Mouse (Mus musculus): ENCODE results near the gene Rnf10. TPM values are rescaled to one million over a fixed set of nuclear protein-coding genes. Genes with fewer than 3 reads are reported as not detected.
A peak's percentile ranks its signal among the peaks of the same experiment; 100 is the strongest.

Rnf10 gene
- polyA plus RNA-seq, 1 experiment from 2014 or later = 230 TPM

DNA sequence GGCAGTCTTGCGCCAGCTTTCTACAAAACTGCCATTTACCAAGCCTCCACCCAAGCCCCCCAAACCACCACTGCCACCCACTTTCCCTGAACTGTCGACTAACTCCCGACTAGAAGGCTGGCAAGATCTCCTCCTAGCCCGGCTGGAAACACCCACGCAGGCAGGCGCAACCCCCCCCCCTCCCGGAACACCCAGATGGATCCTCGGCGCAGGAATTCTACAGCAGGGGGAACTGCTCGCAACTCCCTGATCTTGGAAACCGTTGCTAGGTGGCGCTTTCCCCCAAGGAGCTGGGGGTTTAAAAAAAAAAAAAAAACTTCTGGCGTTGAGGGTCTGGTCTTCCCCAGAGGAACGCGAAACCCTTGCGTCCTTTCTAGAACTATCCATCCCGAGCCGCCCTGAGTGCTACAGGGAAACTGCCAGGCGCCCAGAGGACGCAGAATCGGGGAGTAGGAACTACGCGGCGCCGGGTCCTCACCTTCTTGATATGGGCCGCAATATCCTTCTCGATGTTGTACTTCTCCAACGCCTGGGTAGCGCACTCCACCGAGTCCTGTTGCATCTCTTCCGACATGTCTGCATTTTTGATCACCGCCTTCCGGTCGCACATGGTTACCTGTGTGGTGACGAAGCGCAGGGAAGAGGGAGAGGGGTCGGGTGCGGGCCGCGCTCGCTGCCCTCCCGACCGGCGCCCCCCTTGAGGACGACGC lies 27.5 kb upstream of the Rnf10 start:
- H3K9me3 ChIP-seq = no peaks in the 10 kb centered on the region
- peak; percentile 18 for ATAC-seq (ENCODE audit: low FRiP score, low read depth)
- peak overlapping the region; percentile 86 for H3K27ac ChIP-seq
- H3K27me3 ChIP-seq (replicated peaks) = no peaks in the 10 kb centered on the region
- under 1% methylated on average over 46 of the region's 46 CpGs for WGBS
- peak overlapping the region; percentile 89 for H3K9ac ChIP-seq
- H3K4me1 ChIP-seq = peaks cover 22% of the 10 kb centered on the region
- H3K4me2 ChIP-seq (replicated peaks) = peak overlapping the region; percentile 63
- H3K36me3 ChIP-seq = peaks cover 37% of the 10 kb centered on the region
- H3K4me3 ChIP-seq = peak overlapping the region; percentile 94

DNA sequence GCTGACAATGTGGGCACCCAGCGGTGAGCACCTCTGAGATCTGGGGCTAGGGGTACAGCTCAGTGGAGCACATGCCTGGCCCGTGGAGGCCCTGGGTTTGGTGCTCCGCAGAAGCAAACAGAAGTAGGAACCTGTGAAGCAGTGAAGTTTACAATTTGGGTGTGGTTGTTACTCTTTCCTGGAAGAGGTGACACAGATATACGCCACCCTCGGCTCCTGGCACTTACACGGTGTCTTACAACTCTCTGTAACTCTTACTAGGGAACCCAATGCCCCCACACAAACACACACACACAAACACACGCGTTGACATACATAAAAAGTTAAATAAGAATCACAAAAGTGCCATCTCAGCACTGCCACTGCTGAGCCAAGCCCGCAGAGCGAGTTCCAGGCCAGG lies 23.6 kb upstream of the Rnf10 start:
- Histone ChIP-seq H3K4me3 (no peak overlapping the region), H3K27ac (no peak overlapping the region), H3K27me3 (replicated peaks) (no peaks in the 10 kb centered on the region), H3K4me2 (replicated peaks) (no peak overlapping the region), H3K9me3 (no peaks in the 10 kb centered on the region), H3K4me1 (peaks cover 18% of the 10 kb centered on the region), H3K36me3 (peaks cover 62% of the 10 kb centered on the region), H3K9ac (no peak overlapping the region)
- no peak for ATAC-seq (ENCODE audit: low FRiP score, low read depth)
- WGBS = 86% methylated on average over 10 of the region's 10 CpGs

DNA sequence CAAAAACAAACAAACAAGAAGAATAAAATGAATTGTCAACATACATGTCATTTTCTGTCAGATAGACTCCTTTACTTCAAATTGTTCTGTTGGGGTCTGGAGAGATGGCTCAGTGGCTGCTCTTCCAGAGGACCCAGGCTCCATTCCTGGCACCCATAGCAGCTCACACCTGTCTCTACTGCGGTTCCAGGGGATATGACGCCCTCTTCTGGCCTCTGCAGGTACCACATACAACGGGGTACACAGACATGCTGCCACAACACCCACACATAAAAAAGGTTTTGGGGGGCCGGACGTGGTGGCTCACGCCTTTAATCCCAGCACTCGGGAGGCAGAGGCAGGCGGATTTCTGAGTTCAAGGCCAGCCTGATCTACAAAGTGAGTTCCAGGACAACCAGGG lies 21.5 kb upstream of the Rnf10 start:
- WGBS = 88% methylated on average over 8 of the region's 8 CpGs
- H3K9me3 ChIP-seq = no peaks in the 10 kb centered on the region
- ATAC-seq (ENCODE audit: low FRiP score, low read depth) = no peak
- peaks cover 12% of the 10 kb centered on the region for H3K4me1 ChIP-seq
- H3K36me3 ChIP-seq = peaks cover 79% of the 10 kb centered on the region
- no peak overlapping the region for H3K27ac ChIP-seq
- no peak overlapping the region for H3K4me2 ChIP-seq (replicated peaks)
- no peaks in the 10 kb centered on the region for H3K27me3 ChIP-seq (replicated peaks)
- no peak overlapping the region for H3K4me3 ChIP-seq
- no peak overlapping the region for H3K9ac ChIP-seq

DNA sequence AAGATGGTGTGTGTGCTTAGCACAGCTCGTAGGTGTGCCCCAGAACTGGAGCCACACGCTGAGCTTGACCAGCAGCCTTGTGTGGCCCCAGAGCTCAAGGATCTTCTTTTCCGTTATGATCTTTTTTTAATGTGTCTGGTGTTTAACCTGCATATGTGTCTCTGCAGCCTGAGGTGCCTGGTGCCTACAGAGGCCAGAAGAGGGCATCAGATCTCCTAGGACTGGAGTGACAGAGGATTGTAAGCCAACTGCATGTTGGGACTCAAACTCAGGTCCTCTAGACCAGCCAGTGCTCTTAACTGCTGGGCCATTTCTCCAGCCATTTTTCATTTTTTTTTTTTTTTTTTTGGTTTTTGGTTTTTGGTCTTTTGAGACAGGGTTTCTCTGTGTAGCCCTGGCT lies 12.0 kb upstream of the Rnf10 start:
- ATAC-seq (ENCODE audit: low FRiP score, low read depth) = no peak
- no peak overlapping the region for H3K27ac ChIP-seq
- H3K36me3 ChIP-seq = peaks cover 52% of the 10 kb centered on the region
- WGBS = 95% methylated on average over 3 of the region's 3 CpGs
- H3K4me1 ChIP-seq = peaks cover 7% of the 10 kb centered on the region
- no peak overlapping the region for H3K4me3 ChIP-seq
- H3K9me3 ChIP-seq = no peaks in the 10 kb centered on the region
- no peaks in the 10 kb centered on the region for H3K27me3 ChIP-seq (replicated peaks)
- H3K9ac ChIP-seq = no peak overlapping the region
- no peak overlapping the region for H3K4me2 ChIP-seq (replicated peaks)

DNA sequence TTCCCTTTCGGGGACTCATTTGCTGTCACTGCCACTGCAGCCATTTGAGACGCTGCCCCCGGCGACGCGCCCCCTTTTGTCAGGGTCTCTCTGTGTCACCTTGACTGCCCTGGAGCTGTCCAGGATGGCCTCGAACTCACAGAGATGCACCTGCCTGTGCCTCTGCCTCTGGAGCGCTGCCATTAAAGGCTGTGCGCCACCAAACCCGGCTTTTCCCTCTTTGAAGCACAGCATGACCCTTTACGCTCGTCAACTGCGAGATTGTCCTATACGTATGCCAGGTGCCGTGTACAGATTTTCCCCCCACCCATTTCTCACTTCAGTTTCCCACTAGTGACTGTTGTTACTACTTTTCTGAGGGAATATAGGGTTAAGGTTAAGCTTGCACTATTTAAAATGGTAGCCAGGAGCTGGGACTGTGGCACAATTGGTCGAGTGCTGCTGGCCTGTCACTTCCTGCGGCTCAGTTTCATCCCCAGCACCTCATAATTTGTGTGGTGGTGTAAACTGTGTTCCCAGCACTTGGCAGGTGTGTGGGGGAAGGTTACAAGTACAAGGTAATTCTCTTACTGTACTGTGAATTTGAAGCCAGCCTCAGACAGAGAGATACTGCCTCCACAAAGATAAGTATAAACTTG lies 7.5 kb upstream of the Rnf10 start:
- ATAC-seq (ENCODE audit: low FRiP score, low read depth) = peak; percentile 48; the same call in 1 of the 2 replicates
- 9% methylated on average over 17 of the region's 17 CpGs for WGBS
- Histone ChIP-seq H3K27ac (0 out of 2 replicates have a peak overlapping the region, but pooled peaks have one; percentile 1), H3K27me3 (replicated peaks) (no peaks in the 10 kb centered on the region), H3K4me3 (peak overlapping the region; percentile 82), H3K36me3 (peaks cover 20% of the 10 kb centered on the region), H3K4me1 (peaks cover 7% of the 10 kb centered on the region), H3K4me2 (replicated peaks) (peak overlapping the region; percentile 89), H3K9me3 (no peaks in the 10 kb centered on the region), H3K9ac (peak overlapping the region; percentile 70)

DNA sequence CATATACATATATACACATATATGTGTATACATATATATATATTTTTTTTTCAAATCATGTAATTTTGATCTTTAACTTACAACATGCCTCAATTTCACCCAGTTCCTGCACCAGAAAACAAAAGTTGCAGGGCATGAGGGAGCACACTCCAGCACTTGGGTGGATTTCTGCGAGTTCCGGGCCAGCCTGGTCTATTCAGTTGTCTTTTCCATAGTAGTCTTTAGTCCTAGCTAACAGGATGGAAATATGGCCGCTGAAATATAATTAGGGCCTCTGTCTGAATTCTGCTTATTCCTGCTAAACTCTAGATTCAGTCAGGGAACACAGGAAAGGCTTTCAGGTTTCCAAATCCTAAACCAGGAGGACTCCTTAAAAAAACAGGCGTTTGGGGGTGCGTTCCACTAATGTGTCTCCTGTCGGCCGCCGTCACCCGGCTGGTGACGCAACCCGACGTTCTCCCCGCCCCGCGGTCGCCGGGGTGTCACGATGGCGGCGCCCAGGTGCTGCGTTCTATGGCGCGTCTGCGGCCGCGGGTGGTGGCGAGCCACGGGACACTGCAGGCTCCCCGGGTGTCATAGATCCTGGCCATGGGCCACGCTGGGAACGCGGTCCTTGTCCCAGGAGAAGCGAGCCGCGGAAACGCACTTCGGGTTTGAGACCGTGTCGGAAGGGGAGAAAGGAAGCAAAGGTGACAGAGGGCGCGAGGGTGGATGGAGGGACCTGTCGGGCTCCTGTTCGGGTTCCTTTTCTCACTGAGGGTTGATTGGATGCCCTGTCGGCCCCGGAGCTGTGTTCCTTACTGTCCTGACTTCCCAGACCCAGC lies 6.7 kb upstream of the Rnf10 start, which contains the start of gene Coq5:
TSS of gene Coq5 (plus strand) at position 441 of the 824 bp plus-strand sequence.
- Histone ChIP-seq H3K36me3 (peaks cover 15% of the 10 kb centered on the region), H3K9ac (peak within 1 kb of the TSS; percentile 70), H3K4me3 (peak within 1 kb of the TSS; percentile 82), H3K27me3 (replicated peaks) (no peaks in the 10 kb centered on the region), H3K9me3 (no peaks in the 10 kb centered on the region), H3K4me2 (replicated peaks) (peak within 1 kb of the TSS; percentile 89), H3K4me1 (peaks cover 7% of the 10 kb centered on the region), H3K27ac (0 out of 2 replicates have a peak within 1 kb of the TSS, but pooled peaks have one; percentile 1)
- ATAC-seq (ENCODE audit: low FRiP score, low read depth) = peak; percentile 78
- WGBS = 3% methylated on average over 45 of the region's 45 CpGs

DNA sequence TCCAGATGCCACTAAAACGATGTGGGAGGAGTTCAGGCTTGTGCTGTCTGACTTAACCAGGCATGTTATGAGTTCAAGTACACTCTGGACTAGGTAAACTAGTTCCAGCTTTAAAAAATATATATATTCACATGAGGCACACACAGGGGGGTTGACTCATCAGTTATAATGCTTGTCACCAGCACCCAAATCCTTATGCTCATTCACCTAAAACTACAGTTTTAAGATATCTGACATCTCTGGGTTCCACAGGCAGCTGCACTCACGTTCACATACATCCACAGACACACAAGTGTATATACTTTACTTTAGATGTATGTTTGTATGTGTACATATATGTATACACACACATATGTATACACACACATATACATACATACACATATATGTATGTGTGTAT lies 6.1 kb upstream of the Rnf10 start:
- no peak overlapping the region for H3K4me2 ChIP-seq (replicated peaks)
- ATAC-seq (ENCODE audit: low FRiP score, low read depth) = no peak
- WGBS = 57% methylated on average over 2 of the region's 2 CpGs
- H3K36me3 ChIP-seq = peaks cover 8% of the 10 kb centered on the region
- no peak overlapping the region for H3K9ac ChIP-seq
- no peaks in the 10 kb centered on the region for H3K27me3 ChIP-seq (replicated peaks)
- H3K4me3 ChIP-seq = no peak overlapping the region
- H3K27ac ChIP-seq = no peak overlapping the region
- peaks cover 7% of the 10 kb centered on the region for H3K4me1 ChIP-seq
- no peaks in the 10 kb centered on the region for H3K9me3 ChIP-seq

DNA sequence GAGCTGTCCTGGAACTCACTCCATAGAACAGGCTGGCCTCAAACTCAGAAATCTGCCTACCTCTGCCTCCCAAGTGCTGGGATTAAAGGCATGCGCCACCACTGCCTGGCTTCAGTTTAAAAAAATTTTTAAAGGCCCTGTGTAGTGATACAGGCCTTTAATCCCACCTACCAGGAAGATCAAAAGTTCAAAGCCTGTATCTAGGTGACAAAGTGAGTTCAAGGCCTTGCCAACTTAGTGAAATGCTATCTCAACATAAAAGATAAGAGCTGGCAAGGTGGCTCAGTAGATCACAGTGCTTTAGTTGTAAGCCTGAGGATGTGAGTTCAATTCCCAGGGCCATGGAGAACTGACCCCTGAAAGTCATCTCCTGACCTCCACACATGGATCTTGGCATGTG lies 5.4 kb upstream of the Rnf10 start:
- Histone ChIP-seq H3K27me3 (replicated peaks) (no peaks in the 10 kb centered on the region), H3K4me2 (replicated peaks) (no peak overlapping the region), H3K27ac (no peak overlapping the region), H3K9ac (no peak overlapping the region), H3K4me3 (no peak overlapping the region), H3K9me3 (no peaks in the 10 kb centered on the region), H3K36me3 (0 out of 2 replicates have a peak, but pooled peaks cover under 1% of the 10 kb centered on the region), H3K4me1 (peaks cover 14% of the 10 kb centered on the region)
- WGBS = 93% methylated on average over 1 of the region's 1 CpGs
- no peak for ATAC-seq (ENCODE audit: low FRiP score, low read depth)

DNA sequence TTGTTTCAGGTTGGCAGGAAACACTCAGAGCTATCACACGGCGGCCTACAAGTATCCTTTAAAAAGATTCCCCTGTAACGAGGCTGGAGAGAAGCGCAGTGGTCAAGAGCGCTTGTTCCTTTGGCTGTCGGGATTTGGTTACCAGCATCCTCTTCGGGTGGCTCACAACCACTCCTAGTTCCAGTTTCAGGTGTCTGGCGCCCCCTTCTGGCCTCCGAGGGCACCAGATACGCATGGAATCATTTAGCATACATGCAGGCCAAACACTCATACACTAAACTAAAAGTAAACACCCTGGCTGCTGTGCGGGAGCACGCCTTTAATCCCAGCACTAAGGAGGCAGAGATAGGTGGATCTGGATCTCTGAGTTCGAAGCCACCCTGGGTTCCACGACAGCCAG lies 3.3 kb upstream of the Rnf10 start:
- H3K27me3 ChIP-seq (replicated peaks) = no peaks in the 10 kb centered on the region
- H3K4me3 ChIP-seq = no peak overlapping the region
- no peak overlapping the region for H3K27ac ChIP-seq
- 37% methylated on average over 14 of the region's 14 CpGs for WGBS
- H3K9me3 ChIP-seq = no peaks in the 10 kb centered on the region
- H3K4me1 ChIP-seq = peaks cover 22% of the 10 kb centered on the region
- H3K36me3 ChIP-seq = no peaks in the 10 kb centered on the region
- no peak overlapping the region for H3K4me2 ChIP-seq (replicated peaks)
- H3K9ac ChIP-seq = no peak overlapping the region
- ATAC-seq (ENCODE audit: low FRiP score, low read depth) = no peak

DNA sequence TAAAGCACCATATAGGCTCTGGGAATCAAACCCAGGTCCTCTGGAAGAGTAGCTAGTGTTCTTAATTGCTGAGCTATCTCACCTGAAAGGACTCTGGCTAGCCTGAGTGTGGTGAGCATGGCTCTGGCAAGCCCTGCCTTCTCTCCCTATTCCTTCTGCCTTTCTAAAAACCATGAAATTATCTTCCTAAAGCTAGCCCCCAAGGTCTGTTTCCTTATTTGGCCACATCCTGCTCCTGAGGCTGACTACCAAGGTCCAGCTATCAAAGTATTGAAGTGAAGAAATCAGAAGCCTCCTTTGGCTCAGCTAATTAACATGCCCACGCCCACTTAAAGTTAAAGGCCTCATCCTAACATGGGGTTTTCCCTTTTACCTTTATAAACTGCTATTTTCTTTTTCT lies 2.1 kb upstream of the Rnf10 start:
- Histone ChIP-seq H3K27ac (no peak overlapping the region), H3K27me3 (replicated peaks) (no peaks in the 10 kb centered on the region), H3K4me2 (replicated peaks) (no peak overlapping the region), H3K36me3 (no peaks in the 10 kb centered on the region), H3K9me3 (no peaks in the 10 kb centered on the region), H3K4me3 (no peak overlapping the region), H3K9ac (no peak overlapping the region), H3K4me1 (peaks cover 27% of the 10 kb centered on the region)
- WGBS = 94% methylated on average over 1 of the region's 1 CpGs
- ATAC-seq (ENCODE audit: low FRiP score, low read depth) = no peak

DNA sequence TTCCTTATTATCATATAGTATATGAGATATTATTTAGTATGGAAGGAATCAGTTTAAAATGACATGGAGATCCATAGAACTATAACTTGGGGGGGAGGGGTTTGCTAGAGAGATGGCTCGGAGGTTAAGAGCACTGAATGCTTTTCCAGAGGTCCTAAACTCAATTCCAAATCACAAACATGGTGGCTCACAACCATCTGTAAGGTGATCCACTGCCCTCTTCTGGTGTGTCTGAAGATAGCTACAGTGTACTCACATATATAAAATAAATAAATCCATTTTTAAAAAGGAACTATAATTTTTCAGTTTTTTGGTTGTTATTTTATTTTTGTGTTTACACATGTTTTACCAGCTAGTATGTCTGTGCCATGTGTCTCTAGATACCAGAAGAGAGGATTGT lies 1.7 kb upstream of the Rnf10 start:
- Histone ChIP-seq H3K36me3 (peaks cover 4% of the 10 kb centered on the region; the same call in 1 of the 2 replicates), H3K9ac (no peak overlapping the region), H3K4me1 (peaks cover 31% of the 10 kb centered on the region), H3K27me3 (replicated peaks) (no peaks in the 10 kb centered on the region), H3K4me2 (replicated peaks) (no peak overlapping the region), H3K9me3 (no peaks in the 10 kb centered on the region), H3K27ac (no peak overlapping the region), H3K4me3 (no peak overlapping the region)
- WGBS = 62% methylated on average over 1 of the region's 1 CpGs
- ATAC-seq (ENCODE audit: low FRiP score, low read depth) = no peak

DNA sequence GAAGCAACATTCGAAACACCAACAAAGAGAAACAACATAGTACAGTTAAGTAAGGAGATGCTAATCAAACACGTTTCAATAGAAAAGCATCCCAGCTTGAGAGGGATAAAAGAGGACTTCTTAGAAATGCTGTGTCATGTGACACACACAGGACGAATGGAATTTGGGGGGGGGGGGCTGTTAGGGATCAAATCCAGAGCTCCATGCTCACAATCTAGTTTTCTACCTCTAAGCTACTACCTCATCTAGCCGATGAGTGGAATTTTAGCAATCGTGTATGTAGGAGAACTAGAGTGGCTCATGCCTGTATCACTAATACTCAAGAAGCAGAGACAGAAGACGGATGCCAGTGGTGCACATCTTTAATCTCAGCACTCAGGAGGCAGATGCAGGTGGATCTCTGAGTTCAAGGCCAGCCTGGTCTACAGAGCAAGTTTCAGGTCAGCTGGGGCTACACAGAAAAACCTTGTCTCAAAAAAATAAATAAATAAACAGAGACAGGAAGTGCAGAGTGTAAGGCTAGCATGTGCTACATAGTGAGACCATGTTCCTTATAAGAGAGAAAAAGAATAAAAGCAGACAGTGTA lies 944 bp upstream of the Rnf10 start:
- Histone ChIP-seq H3K36me3 (peaks cover 11% of the 10 kb centered on the region), H3K9ac (peak overlapping the region; percentile 4; the same call in 1 of the 2 replicates), H3K4me2 (replicated peaks) (peak overlapping the region; percentile 91), H3K4me3 (no peak overlapping the region), H3K27me3 (replicated peaks) (no peaks in the 10 kb centered on the region), H3K9me3 (no peaks in the 10 kb centered on the region), H3K27ac (no peak overlapping the region), H3K4me1 (peaks cover 37% of the 10 kb centered on the region)
- 0 out of 2 replicates have a peak, but pooled peaks have one; percentile 8 for ATAC-seq (ENCODE audit: low FRiP score, low read depth)
- WGBS = 78% methylated on average over 6 of the region's 6 CpGs

Measured in neural tube, embryonic 12.5 days (tissue).